Mouse (Mus musculus) stomach, embryonic 14.5 days (tissue): ENCODE measurements at regions not wholly inside any gene's neighbourhood (a gene's known extent, or its start where the extent isn't known, plus 50 kb on each side); places are given as distances from the start of the nearest gene placed in this dataset.

Experiments
- ATAC-seq: fragments of 200-750 bp; cut with Nextera tagmentation; 2 replicates; pipeline ENCODE4 v1.8.0; 2017; ENCODE audit warnings: low read depth, moderate TSS enrichment; ENCODE audit not compliant: insufficient number of reproducible peaks, insufficient read depth, low FRiP score
- H3K27ac ChIP-seq: fragments of 300-500 bp; sonication (generic); 2 replicates; pipeline ENCODE4 v1.5.1; 2014; ENCODE audit warnings: mild to moderate bottlenecking, low read length, moderate library complexity, mixed read lengths
- H3K27me3 ChIP-seq: fragments of 300-500 bp; sonication (generic); 2 replicates; pipeline ENCODE4 v1.6.1; 2014; ENCODE audit warnings: low read length, control low read depth, mixed read lengths; ENCODE audit not compliant: control insufficient read depth, insufficient read depth
- H3K36me3 ChIP-seq: fragments of 300-500 bp; sonication (generic); 2 replicates; pipeline ENCODE4 v1.6.1; 2014; ENCODE audit warnings: mild to moderate bottlenecking, control low read depth, low read length, moderate library complexity, mixed read lengths; ENCODE audit not compliant: control insufficient read depth, insufficient read depth
- H3K4me1 ChIP-seq: fragments of 300-500 bp; sonication (generic); 2 replicates; pipeline ENCODE4 v1.6.1; 2014; ENCODE audit warnings: low read length, control low read depth, mixed read lengths; ENCODE audit not compliant: control insufficient read depth, insufficient read depth
- H3K4me2 ChIP-seq: fragments of 300-500 bp; sonication (generic); replicated peaks from 2 replicates; pipeline ENCODE4 v1.6.1; 2014; ENCODE audit warnings: low read depth, low read length, control low read depth
- H3K4me3 ChIP-seq: fragments of 300-500 bp; sonication (generic); 2 replicates; pipeline ENCODE4 v1.5.1; 2014; ENCODE audit warnings: low read depth, low read length, control low read depth
- H3K9ac ChIP-seq: fragments of 300-500 bp; sonication (generic); replicated peaks from 2 replicates; pipeline ENCODE4 v1.6.1; 2014; ENCODE audit warnings: low read depth, mild to moderate bottlenecking, control low read depth, low read length, moderate library complexity, mixed read lengths
- H3K9me3 ChIP-seq: fragments of 300-500 bp; sonication (generic); 2 replicates; pipeline ENCODE4 v1.6.1; 2016; ENCODE audit warnings: low read depth, low read length, control low read depth; ENCODE audit not compliant: control insufficient read depth
- WGBS: fragments of 180-500 bp; shearing (Covaris S2); extraction: QIAGEN DNeasy Blood & Tissue Kit; methylation state at CpG from one replicate; pipeline ENCODE4 v1.1.7; 2014; 5-methylcytosine and 5-hydroxymethylcytosine counted together

GRCm38 (mm10) chr13:83728421-83729010 lies 224.7 kb downstream of the Mef2c start:
- Histone ChIP-seq H3K27ac (no peak overlapping the region), H3K4me1 (no peaks in the 10 kb centered on the region), H3K9ac (no peak overlapping the region), H3K9me3 (no peaks in the 10 kb centered on the region), H3K36me3 (no peaks in the 10 kb centered on the region), H3K27me3 (peaks cover 50% of the 10 kb centered on the region), H3K4me3 (no peak overlapping the region), H3K4me2 (no peak overlapping the region)
- no peak for ATAC-seq
- 9% methylated on average over 5 of the region's 5 CpGs for WGBS

- Histone ChIP-seq H3K4me1 (no peaks in the 10 kb centered on the region), H3K36me3 (no peaks in the 10 kb centered on the region), H3K27ac (no peak overlapping the region), H3K4me2 (peak overlapping the region; percentile 21), H3K9me3 (no peaks in the 10 kb centered on the region), H3K27me3 (peaks cover 45% of the 10 kb centered on the region), H3K4me3 (peak overlapping the region; percentile 49), H3K9ac (no peak overlapping the region)
- ATAC-seq = no peak
- WGBS = 1% methylated on average over 33 of the region's 33 CpGs
Measured at GRCm38 (mm10) chr13:83729331-83730009, 225.6 kb downstream of the Mef2c start.

- 2% methylated on average over 16 of the region's 16 CpGs for WGBS
- 0 out of 2 replicates have a peak, but pooled peaks have one; percentile 1 for ATAC-seq
- Histone ChIP-seq H3K4me1 (no peaks in the 10 kb centered on the region), H3K27me3 (peaks cover 43% of the 10 kb centered on the region), H3K9me3 (no peaks in the 10 kb centered on the region), H3K9ac (peak overlapping the region; percentile 48; the same call in 1 of the 2 replicates), H3K36me3 (no peaks in the 10 kb centered on the region), H3K27ac (peak overlapping the region; percentile 36; the same call in 1 of the 2 replicates), H3K4me2 (peak overlapping the region; percentile 81), H3K4me3 (peak overlapping the region; percentile 49)
Measured at GRCm38 (mm10) chr13:83730155-83730712, 226.4 kb downstream of the Mef2c start.

GRCm38 (mm10) chr13:83730713-83731480 lies 227.1 kb downstream of the Mef2c start:
- 2% methylated on average over 64 of the region's 91 CpGs for WGBS
- no peaks in the 10 kb centered on the region for H3K36me3 ChIP-seq
- ATAC-seq = peak; percentile 83
- no peaks in the 10 kb centered on the region for H3K9me3 ChIP-seq
- peaks cover 47% of the 10 kb centered on the region for H3K27me3 ChIP-seq
- H3K27ac ChIP-seq = peak overlapping the region; percentile 36
- H3K4me1 ChIP-seq = no peaks in the 10 kb centered on the region
- peak overlapping the region; percentile 48 for H3K9ac ChIP-seq
- H3K4me2 ChIP-seq = peak overlapping the region; percentile 81
- peak overlapping the region; percentile 49 for H3K4me3 ChIP-seq

DNA sequence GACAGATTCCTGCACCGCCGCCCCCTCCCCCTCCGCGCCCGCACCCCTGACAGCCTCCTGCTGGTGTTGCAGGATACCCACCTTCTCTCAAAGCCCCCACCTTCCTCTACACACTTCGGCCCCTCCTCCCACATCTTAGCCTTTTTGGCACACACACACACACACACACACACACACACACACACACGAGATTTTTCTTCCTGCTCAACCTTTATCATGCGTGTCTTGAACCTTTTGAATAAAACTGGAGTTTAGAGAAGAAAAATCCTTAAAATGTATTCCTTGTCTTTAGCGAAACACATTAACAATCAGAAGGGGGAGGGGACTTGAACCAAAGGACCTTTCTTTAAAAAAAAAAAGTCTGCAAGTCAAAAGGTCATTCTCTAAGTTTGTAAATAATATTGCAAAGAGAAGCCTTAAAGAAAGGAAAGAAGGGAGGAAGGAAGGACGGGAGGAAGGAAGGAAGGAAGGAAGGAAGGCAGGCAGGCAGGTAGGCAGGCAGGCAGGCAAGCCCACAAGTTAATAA lies 227.7 kb downstream of the Mef2c start:
- no peak overlapping the region for H3K9ac ChIP-seq
- peak overlapping the region; percentile 36; the same call in 1 of the 2 replicates for H3K27ac ChIP-seq

GRCm38 (mm10) chr13:83732283-83733121 lies 228.7 kb downstream of the Mef2c start:
- Histone ChIP-seq H3K4me2 (no peak overlapping the region), H3K27ac (no peak overlapping the region)

More for the DNA sequence above, 227.7 kb downstream of the Mef2c start:
- 2% methylated on average over 10 of the region's 10 CpGs for WGBS
- ATAC-seq = no peak
- H3K27me3 ChIP-seq = peaks cover 47% of the 10 kb centered on the region
- H3K4me2 ChIP-seq = peak overlapping the region; percentile 81
- H3K4me3 ChIP-seq = peak overlapping the region; percentile 49
- no peaks in the 10 kb centered on the region for H3K4me1 ChIP-seq
- no peaks in the 10 kb centered on the region for H3K36me3 ChIP-seq
- no peaks in the 10 kb centered on the region for H3K9me3 ChIP-seq

DNA sequence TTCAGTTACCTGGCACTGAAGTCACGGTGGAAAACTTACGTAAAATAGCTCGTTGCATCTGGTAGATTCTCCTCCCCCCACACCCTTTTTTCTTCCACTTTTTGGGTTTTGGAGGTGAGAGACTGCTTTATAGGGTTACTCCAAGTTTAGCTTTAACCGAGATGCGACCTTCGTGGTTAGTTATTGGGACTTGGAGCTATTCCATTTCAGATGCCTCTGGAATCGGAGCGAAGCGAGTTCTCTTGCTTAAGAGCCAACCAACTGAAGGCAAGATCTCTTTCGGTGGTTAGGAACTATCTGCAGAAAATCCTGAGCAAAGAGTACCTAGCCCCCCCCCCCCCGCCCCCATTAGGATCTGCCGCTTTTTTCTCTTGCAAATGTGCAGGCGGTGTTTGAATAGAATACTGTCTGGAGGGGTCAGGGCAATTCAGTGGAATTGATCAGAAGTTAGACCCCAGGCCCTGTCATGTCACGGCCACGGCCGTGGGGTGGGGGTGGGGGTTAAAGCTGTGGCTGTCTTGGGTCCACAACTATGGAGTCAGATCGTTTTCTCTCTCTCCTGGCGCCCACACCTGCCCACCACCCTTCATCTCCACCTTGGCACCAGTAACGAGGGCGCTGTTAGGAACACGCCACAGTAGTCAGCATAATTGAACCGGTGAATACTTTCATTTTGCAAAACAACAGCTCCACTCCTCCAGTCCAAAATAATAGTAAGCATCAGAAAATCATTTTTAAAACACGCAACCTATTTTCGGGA lies 229.6 kb downstream of the Mef2c start:
- peak overlapping the region; percentile 8; the same call in 1 of the 2 replicates for H3K4me3 ChIP-seq
- ATAC-seq = no peak
- no peak overlapping the region for H3K4me2 ChIP-seq
- H3K27me3 ChIP-seq = peaks cover 46% of the 10 kb centered on the region
- no peak overlapping the region for H3K9ac ChIP-seq
- H3K27ac ChIP-seq = no peak overlapping the region
- no peaks in the 10 kb centered on the region for H3K36me3 ChIP-seq
- 4% methylated on average over 24 of the region's 24 CpGs for WGBS
- H3K4me1 ChIP-seq = no peaks in the 10 kb centered on the region
- no peaks in the 10 kb centered on the region for H3K9me3 ChIP-seq

More at GRCm38 (mm10) chr13:83732283-83733121, 228.7 kb downstream of the Mef2c start:
- 1% methylated on average over 31 of the region's 31 CpGs for WGBS
- Histone ChIP-seq H3K27me3 (peaks cover 46% of the 10 kb centered on the region), H3K9ac (no peak overlapping the region), H3K4me3 (peak overlapping the region; percentile 8; the same call in 1 of the 2 replicates), H3K9me3 (no peaks in the 10 kb centered on the region), H3K36me3 (no peaks in the 10 kb centered on the region), H3K4me1 (no peaks in the 10 kb centered on the region)
- ATAC-seq = no peak
